23 mouse cellular contexts compared by ENCODE assay signal in the genomic region with DNA sequence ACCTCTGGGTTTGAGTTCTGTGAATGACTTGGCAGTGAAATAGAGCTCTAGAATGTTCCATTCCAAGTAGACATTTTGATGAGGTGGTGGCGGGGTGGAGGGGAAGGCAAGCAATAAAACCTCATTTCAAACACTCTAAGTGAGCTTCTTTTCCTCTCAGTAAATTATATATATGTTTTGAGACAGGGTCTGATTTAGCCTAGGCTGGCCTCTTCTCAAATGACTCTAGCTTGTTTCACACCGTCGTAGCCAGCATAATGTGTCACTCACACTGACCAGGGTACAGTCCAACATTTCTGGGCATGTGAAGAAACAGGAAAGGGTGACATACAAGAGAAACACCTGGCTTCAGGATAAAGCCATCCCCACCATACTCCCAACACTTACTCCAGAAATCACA.
DNase-seq lines count a peak whose midpoint lies in the region; ATAC-seq and TF ChIP-seq lines count a peak whose summit lies in the region.
"Had no signal": no experiment of that assay in that cellular context is flagged by ENCODE, and none has a peak within 500 bp of the region (broad histone marks: within the 10 kb centered on the region; RNA-seq: fewer than 3 reads in every experiment).

No protein-coding gene starts in this region.

- TF ChIP-seq CTCF in kidney, postnatal 0 days (IDR thresholded peaks at IDR 0.05; ENCODE audit: low read depth) = no peak
- TF ChIP-seq CTCF in lung, postnatal 0 days (IDR thresholded peaks at IDR 0.05) = no peak
- TF ChIP-seq CTCF in lung, adult 2 months (IDR thresholded peaks at IDR 0.05; ENCODE audit: insufficient read depth, low read length) = no peak

- no peak for ATAC-seq in kidney, postnatal 0 days (replicated peaks; ENCODE audit: low FRiP score, low read depth)
- ATAC-seq in lung, postnatal 0 days = peak; percentile 70
- ATAC-seq: activated CD4-positive, CD25-positive, alpha-beta regulatory T cell, adult 4 months; CD4-positive, CD25-positive, alpha-beta regulatory T cell, adult 4 months; forebrain, embryonic 13.5 days; forebrain, embryonic 15.5 days; Patski had no signal

- no peaks in the 10 kb centered on the region for H3K36me3 ChIP-seq in kidney, postnatal 0 days (ENCODE audit: insufficient read depth, low read length)
- no peaks in the 10 kb centered on the region for H3K36me3 ChIP-seq in lung, postnatal 0 days (ENCODE audit: insufficient read depth, low read length)
- H3K36me3 ChIP-seq: embryonic facial prominence, embryonic 10.5 days; embryonic facial prominence, embryonic 12.5 days; forebrain, embryonic 15.5 days; G1E had no signal

- H3K27me3 ChIP-seq in kidney, postnatal 0 days (ENCODE audit: insufficient read depth, low read length) = no peaks in the 10 kb centered on the region
- H3K27me3 ChIP-seq in lung, postnatal 0 days (replicated peaks; ENCODE audit: insufficient read depth, low read length) = no peaks in the 10 kb centered on the region
- H3K27me3 ChIP-seq: embryonic facial prominence, embryonic 12.5 days; forebrain, embryonic 13.5 days; forebrain, embryonic 15.5 days had no signal

- no peak overlapping the region for H3K4me2 ChIP-seq in kidney, postnatal 0 days (ENCODE audit: low read length)
- H3K4me2 ChIP-seq in lung, postnatal 0 days (replicated peaks; ENCODE audit: low read depth, low read length) = no peak overlapping the region
- H3K4me2 ChIP-seq: embryonic facial prominence, embryonic 12.5 days; forebrain, embryonic 13.5 days; forebrain, embryonic 15.5 days had no signal

- no peak overlapping the region for H3K27ac ChIP-seq in kidney, postnatal 0 days
- no peak overlapping the region for H3K27ac ChIP-seq in lung, postnatal 0 days (ENCODE audit: low read length)
- H3K27ac ChIP-seq: embryonic facial prominence, embryonic 10.5 days; embryonic facial prominence, embryonic 12.5 days; forebrain, embryonic 13.5 days; forebrain, embryonic 15.5 days had no signal

- WGBS in kidney, postnatal 0 days = 56% methylated on average over 3 of the region's 3 CpGs
- 69% methylated on average over 3 of the region's 3 CpGs for WGBS in lung, postnatal 0 days
- 79% methylated on average over 3 of the region's 3 CpGs for WGBS in lung, adult 2 months

- no peaks in the 10 kb centered on the region for H3K9me3 ChIP-seq in kidney, postnatal 0 days (replicated peaks; ENCODE audit: low read length)
- no peaks in the 10 kb centered on the region for H3K9me3 ChIP-seq in lung, postnatal 0 days (ENCODE audit: low read length)
- H3K9me3 ChIP-seq: embryonic facial prominence, embryonic 10.5 days; embryonic facial prominence, embryonic 12.5 days; forebrain, embryonic 13.5 days; forebrain, embryonic 15.5 days had no signal

- no peak for TF ChIP-seq POLR2A in lung, adult 2 months (IDR thresholded peaks at IDR 0.05; ENCODE audit: borderline replicate concordance, extremely low read depth, low read depth, low read length)

- no peaks in the 10 kb centered on the region for H3K4me1 ChIP-seq in kidney, postnatal 0 days (replicated peaks; ENCODE audit: insufficient read depth, low read length)
- no peaks in the 10 kb centered on the region for H3K4me1 ChIP-seq in lung, postnatal 0 days (ENCODE audit: insufficient read depth, low read depth, low read length)
- H3K4me1 ChIP-seq in lung, adult 2 months (ENCODE audit: control insufficient read depth, insufficient read depth, low read length) = no peaks in the 10 kb centered on the region
- H3K4me1 ChIP-seq: embryonic facial prominence, embryonic 12.5 days; forebrain, embryonic 15.5 days had no signal

- no peak overlapping the region for H3K9ac ChIP-seq in kidney, postnatal 0 days (ENCODE audit: low read depth, low read length)
- no peak overlapping the region for H3K9ac ChIP-seq in lung, postnatal 0 days (replicated peaks; ENCODE audit: low read depth)
- H3K9ac ChIP-seq: embryonic facial prominence, embryonic 12.5 days; forebrain, embryonic 13.5 days; forebrain, embryonic 15.5 days had no signal

- peak; percentile 52 for DNase-seq in kidney, postnatal 0 days (ENCODE audit: low spot score)
- no peak for DNase-seq in kidney, adult 8-10 months
- DNase-seq in lung, postnatal 0 days (ENCODE audit: low spot score) = peak; percentile 73
- DNase-seq in lung, adult 18-20 months = no peak
- DNase-seq in lung, postnatal 36 days = peak; percentile 10
- no peak for DNase-seq in lung, adult 2 months
- DNase-seq: adrenal gland, adult 8-10 months; adrenal gland, postnatal 14 days; adrenal gland, postnatal 36 days; B cell, adult 2 months; cerebellum, adult 11-12 months; cerebellum, adult 2 months; cerebellum, adult 9-10 months; cerebellum, postnatal 10 days; cerebellum, postnatal 25 days had no signal

- no peak overlapping the region for H3K4me3 ChIP-seq in kidney, postnatal 0 days (replicated peaks; ENCODE audit: low read depth, low read length)
- no peak overlapping the region for H3K4me3 ChIP-seq in lung, postnatal 0 days (ENCODE audit: low read depth, low read length)
- no peak overlapping the region for H3K4me3 ChIP-seq in lung, adult 2 months (replicated peaks; ENCODE audit: extremely low read depth, low read depth, low read length)
- H3K4me3 ChIP-seq: embryonic facial prominence, embryonic 10.5 days; embryonic facial prominence, embryonic 12.5 days; forebrain, embryonic 13.5 days; forebrain, embryonic 15.5 days had no signal

- TF ChIP-seq EP300 in lung, postnatal 0 days (IDR thresholded peaks at IDR 0.05) = peak; percentile 31; the same call in 1 of the 2 replicates

Comparison
In these comparisons a context has a peak if more than half of its experiments do, and no peak if none do; other contexts are left out.
1. DNase-seq: peak in kidney, postnatal 0 days (single experiment), lung, postnatal 0 days (single experiment) and lung, postnatal 36 days (single experiment); none in kidney, adult 8-10 months (0 of 2), lung, adult 18-20 months (0 of 2) and lung, adult 2 months (single experiment).